Mouse (Mus musculus): ENCODE measurements around the gene Fam90a1a.
"Not testable (repeated sequence)": the region's sequence is repeated elsewhere in the genome, so short reads cannot be mapped to it uniquely, and the experiment has no call there.

The Fam90a1a gene

GRCm38 (mm10) chr8:21958414-21958813, at the start of gene Fam90a1a:
Gene Fam90a1a (plus strand): TSS chr8:21958714.
- no peak for DNase-seq (ENCODE audit: low spot score in 2 of 2)

GRCm38 (mm10) chr8:21911931-21912330, 46.6 kb upstream of the Fam90a1a start:
- no peak for DNase-seq (ENCODE audit: low spot score in 2 of 2)

GRCm38 (mm10) chr8:21912554-21912953, 46.0 kb upstream of the Fam90a1a start:
- DNase-seq (ENCODE audit: low spot score in 2 of 2): no peak

- peak in 1 of 2 experiments; percentile 4 for DNase-seq (ENCODE audit: low spot score in 2 of 2)
Observed at GRCm38 (mm10) chr8:21915625-21916024, 42.9 kb upstream of the Fam90a1a start.

GRCm38 (mm10) chr8:21930754-21931153, 27.8 kb upstream of the Fam90a1a start:
- DNase-seq (ENCODE audit: low spot score in 2 of 2): not testable (repeated sequence)

GRCm38 (mm10) chr8:21932610-21933009, 25.9 kb upstream of the Fam90a1a start, which contains the start of gene Defb15:
Gene Defb15 (minus strand): TSS chr8:21932710.
- DNase-seq (ENCODE audit: low spot score in 2 of 2): no peak

GRCm38 (mm10) chr8:21938052-21938451, 20.5 kb upstream of the Fam90a1a start, which contains the start of gene Defb35:
Gene Defb35 (plus strand): TSS chr8:21938352.
- not testable (repeated sequence) for DNase-seq (ENCODE audit: low spot score in 2 of 2)

GRCm38 (mm10) chr8:21946462-21946861, 12.1 kb upstream of the Fam90a1a start, which contains the start of gene Defb13:
Gene Defb13 (plus strand): TSS chr8:21946762.
- no peak for DNase-seq (ENCODE audit: low spot score in 2 of 2)

GRCm38 (mm10) chr8:21947311-21948017, 11.1 kb upstream of the Fam90a1a start:
- no peak for DNase-seq (ENCODE audit: low spot score in 2 of 2)

- DNase-seq (ENCODE audit: low spot score in 2 of 2): peak; percentile 49 to 50
Observed at GRCm38 (mm10) chr8:21955321-21955720, 3.2 kb upstream of the Fam90a1a start.

- no peak for DNase-seq (ENCODE audit: low spot score in 2 of 2)
Observed at GRCm38 (mm10) chr8:21956336-21956735, 2.2 kb upstream of the Fam90a1a start.

- no peak for DNase-seq (ENCODE audit: low spot score in 2 of 2)
Observed at GRCm38 (mm10) chr8:21966646-21967045, 8.1 kb downstream of the Fam90a1a start.

GRCm38 (mm10) chr8:21969475-21969874, 11.0 kb downstream of the Fam90a1a start, which contains the start of gene Ccdc70:
Gene Ccdc70 (plus strand): TSS chr8:21969775.
- DNase-seq (ENCODE audit: low spot score in 2 of 2): no peak

GRCm38 (mm10) chr8:21978193-21978592, 19.7 kb downstream of the Fam90a1a start:
- DNase-seq (ENCODE audit: low spot score in 2 of 2): no peak

- DNase-seq (ENCODE audit: low spot score in 2 of 2): peak in 1 of 2 experiments; percentile 21
Observed at GRCm38 (mm10) chr8:21981664-21982337, 23.3 kb downstream of the Fam90a1a start.

GRCm38 (mm10) chr8:21992184-21992583, 33.7 kb downstream of the Fam90a1a start:
- peak in 1 of 2 experiments; percentile 58 for DNase-seq (ENCODE audit: low spot score in 2 of 2)

- no peak for DNase-seq (ENCODE audit: low spot score in 2 of 2)
Observed at GRCm38 (mm10) chr8:21995181-21995580, 36.7 kb downstream of the Fam90a1a start.

GRCm38 (mm10) chr8:22004750-22005522, 46.4 kb downstream of the Fam90a1a start:
- DNase-seq (ENCODE audit: low spot score in 2 of 2): no peak

GRCm38 (mm10) chr8:22006423-22006822, 47.9 kb downstream of the Fam90a1a start:
- no peak for DNase-seq (ENCODE audit: low spot score in 2 of 2)

GRCm38 (mm10) chr8:22009403-22009802, 50.9 kb downstream of the Fam90a1a start:
- DNase-seq (ENCODE audit: low spot score in 2 of 2): no peak

GRCm38 (mm10) chr8:22013034-22013707, 54.7 kb downstream of the Fam90a1a start:
- no peak for DNase-seq (ENCODE audit: low spot score in 2 of 2)

Data from frontal cortex, postnatal 25 days (tissue).